Mouse (Mus musculus) 3134 (cell line): ENCODE results near the gene Dph5.

Experiments
- DNase-seq: peaks from one replicate; pipeline ENCODE4 v3.0.0-alpha.2; 2011; ENCODE audit warnings: low spot score; ENCODE audit not compliant: insufficient read length; ENCODE audit errors: extremely low read depth

Dph5 gene

DNA sequence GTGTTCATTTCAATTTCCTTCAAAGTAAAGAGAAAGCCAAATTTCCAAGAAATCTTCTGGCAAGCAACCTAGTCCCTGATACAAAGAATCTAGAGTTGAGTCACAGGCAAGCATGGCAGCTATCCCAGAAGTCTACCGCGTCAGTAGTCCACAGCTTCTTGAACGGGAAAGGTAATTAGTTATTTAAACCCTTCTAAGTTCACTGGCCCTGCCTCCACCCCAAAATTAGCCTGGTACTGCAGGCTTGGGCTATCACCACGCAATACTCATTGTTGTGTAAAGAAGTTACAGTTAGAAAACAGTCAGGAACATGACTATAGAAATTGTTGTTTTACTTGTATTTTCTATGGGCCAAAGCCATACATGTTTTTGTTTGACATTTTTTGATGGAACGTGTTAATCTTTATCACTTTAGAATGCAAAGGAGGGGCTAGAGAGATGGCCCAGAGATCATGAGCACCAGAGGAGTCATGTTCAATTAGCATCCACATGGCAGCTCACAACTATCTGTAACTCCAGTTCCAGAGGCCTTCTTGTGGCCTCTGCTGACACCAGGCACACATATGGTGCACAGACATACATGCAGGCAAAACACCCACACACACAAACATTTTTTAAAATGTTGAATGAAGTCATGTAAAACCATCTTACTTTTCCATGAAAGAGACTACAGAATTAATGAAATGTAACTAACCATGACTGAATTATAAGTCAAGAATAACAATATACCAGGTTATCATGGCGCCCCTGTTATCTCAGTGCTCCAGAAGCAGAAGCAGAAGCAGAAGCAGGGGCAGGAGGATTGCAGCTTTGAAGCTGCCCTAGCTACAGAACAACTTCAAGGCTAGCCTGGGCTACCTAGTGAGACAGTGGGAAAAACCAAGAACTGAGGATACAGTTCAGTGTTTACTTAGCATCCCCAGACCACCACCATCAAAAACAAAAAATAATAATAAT, 62.6 kb downstream of the Dph5 start:
- DNase-seq: peak; percentile 15

DNA sequence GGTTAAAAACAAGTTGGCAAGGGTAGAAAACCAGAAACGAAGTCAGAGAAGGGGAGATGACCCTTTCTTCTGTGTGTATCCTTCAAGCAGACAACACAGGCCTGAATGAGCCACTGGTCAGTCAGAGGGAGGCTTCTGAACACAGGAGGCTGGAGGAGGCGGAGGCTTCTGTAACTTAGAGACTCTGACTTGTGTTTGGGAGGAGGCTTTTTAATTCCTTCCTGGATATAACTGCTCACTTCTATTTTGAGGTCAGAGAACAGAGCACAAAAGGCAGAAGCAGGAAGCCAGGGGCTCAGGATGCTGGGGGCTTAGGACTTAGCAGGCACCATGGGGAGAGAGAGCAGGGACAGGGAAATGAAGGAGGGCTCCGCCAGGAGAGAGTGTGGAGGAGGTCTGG, 63.6 kb downstream of the Dph5 start:
- no peak for DNase-seq

DNA sequence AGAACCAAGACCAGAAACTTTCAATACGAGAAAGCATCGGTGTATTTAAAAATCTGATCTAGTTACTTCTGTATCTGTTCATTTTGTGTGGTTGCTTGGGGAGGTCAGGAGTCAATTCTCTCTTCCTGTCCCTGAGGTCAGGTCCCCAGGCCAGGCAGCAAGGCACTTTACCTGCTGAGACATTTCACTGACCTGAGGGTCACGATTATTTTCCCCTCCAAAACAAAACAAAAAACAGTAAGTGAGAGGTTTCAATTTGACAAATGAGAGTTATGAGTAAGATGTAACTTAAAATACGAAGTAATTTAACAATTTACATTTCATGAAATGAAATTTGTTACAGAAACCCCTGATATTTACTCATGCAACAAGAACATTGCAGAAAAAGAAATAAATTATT, 64.7 kb downstream of the Dph5 start:
- DNase-seq: no peak

DNA sequence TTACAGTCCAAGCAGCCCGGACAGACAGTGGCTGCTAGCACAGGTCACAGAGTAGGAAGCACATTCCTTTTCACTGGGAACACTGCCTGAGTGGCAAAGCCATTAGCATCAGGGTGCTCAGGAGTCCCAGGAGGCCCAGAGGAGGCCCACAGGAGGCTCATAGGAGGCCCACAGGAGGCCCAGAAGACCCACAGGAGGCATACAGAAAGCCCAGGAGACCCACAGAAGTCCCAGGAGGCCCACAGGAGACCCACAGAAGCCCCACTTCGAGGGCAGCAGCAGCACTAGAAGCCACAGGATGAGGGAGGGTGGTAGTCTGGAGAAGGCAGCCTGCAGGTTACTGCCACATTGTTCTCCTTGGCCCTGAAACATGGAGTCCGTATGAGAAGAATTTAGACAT, 65.5 kb downstream of the Dph5 start:
- no peak for DNase-seq

DNA sequence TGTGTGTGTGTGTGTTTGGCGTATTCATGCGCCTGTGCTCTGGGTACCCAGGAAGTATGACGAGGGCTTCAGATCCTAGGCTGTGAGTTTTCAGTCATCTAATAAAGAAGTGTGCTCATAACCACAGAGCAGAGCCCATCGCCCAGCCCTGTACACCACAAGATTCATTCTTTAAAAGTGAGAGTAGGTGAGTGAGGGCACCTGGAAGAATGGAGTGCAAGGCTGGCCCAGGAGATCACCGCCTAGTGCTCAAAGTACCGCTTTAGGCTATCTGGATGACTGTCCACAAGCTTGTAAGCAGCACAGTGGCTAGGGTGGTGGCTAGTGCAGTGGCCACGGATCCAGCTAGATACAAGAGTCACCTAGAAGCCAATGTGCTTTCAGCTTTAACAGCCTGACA, 69.6 kb downstream of the Dph5 start:
- DNase-seq: no peak

DNA sequence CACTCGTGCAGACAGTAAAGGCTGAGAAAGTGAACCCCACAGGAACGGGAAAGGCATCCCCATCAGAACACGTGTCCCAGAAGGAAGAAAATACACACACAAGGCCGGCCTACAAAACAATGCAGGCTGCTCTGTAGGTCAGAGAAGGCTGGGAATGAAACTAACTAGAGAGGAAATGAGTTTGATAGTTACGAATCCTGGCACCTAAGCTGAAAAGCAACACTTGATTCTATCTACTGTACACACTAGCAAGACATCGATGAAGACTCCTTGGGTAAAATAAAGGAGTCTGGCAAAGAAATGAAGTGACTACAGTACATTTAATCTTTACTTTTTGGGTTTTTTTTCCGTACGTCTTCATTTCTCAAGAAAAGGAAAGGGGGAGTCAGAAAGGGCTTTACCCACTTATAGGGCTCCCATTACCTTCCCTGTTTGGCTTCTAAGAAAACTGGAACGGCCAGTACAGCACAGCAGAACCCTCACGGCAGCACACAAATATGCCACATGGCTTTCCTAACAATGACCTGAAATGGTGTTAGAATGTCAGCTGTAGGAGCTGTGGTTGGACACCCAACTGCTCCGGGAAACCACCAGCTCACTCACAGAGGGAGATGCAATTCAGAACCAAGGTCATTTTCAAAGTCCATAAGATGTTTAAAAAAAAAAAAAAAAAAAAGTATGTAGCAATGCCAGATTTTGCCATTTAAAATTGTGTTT, 73.8 kb downstream of the Dph5 start:
- no peak for DNase-seq

DNA sequence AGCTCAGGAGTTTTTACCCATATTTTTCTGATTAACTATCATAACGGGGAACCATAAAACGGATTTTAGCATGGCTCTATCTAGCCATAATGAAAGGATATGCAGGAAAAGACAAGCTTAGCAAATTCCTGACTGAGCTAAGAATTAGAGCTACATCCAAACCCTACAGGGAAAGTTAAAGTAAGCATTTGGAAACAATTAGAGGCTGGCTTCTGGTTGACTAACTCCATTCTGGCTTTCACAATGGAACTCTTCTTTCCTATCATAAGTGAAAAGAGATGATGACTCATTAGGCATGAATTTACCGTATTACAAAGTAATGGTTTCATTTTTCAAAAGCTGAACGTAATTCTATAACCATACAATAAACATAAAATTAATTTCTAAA, 74.4 kb downstream of the Dph5 start:
- peak; percentile 53 for DNase-seq

DNA sequence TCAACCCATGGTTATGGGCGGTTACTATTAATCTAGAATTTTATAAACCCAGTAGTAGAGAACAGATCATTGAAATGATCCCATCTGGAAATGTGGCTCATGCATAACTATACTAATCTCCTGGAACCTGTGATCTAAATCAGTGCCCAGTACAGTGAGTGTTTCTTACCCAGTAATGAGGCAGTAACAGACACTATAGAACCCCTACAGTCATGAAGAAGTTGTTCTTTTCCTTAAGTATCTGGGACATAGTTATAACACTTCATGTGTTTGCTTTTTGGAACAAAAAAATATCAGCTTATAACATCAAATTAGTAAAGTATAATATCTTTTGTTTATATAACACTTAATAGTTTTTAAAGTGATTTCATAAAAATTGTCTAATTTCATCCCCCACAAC, 76.0 kb downstream of the Dph5 start:
- no peak for DNase-seq

DNA sequence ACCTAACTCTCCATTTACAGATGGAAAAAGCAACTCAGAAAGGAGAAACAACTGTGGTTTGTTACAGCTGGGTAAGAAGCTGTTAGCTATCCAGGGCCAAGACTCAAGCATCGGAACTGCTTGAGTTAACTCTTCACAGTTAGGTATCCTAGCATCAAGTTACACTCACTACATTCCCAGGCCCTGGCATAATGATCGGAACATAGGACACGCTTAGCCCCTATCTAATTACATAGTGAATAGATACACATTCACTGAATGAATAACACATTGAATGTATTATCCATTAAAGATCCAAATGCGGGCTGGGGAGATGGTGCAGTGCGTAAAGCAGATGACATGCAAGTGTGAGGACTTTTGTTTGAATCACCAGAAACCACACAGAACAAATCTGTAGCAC, 76.4 kb downstream of the Dph5 start:
- no peak for DNase-seq

DNA sequence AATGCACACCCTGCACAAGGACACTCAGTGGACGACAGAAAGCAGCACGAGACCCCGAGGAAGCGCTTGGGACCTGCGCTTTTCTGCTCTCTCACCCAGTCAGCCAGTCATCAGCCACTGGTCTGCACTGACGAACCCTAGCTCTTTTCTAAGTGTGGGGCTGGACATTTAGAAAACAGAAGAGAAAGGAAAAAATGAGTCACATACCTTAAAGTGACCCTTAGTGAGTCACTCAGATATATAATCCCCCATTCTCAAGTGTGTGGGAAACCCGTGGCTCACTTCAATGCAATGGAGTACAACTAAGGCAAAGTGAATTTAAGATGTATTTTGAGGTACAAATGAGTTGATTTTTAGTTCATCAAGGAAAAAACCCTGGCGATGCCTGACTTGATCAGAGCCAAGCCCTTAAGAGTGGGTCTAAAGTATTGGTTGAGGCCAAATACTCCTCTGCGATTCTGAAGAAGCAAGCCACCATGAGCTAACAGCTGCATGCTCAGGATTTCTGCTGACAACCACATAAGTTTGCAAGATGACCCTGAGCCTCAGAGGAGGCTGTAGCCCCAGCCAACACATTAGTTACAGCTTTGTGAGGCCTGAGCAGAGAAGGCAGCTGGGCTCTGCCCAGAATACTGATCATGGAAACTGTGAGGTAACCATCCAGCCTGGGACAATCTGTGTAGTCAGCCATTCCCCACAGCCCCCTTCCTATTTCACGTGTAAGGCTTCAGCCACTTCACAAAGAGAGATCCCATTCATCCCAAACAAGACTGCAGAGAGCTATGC, 81.3 kb downstream of the Dph5 start:
- peak; percentile 72 for DNase-seq

DNA sequence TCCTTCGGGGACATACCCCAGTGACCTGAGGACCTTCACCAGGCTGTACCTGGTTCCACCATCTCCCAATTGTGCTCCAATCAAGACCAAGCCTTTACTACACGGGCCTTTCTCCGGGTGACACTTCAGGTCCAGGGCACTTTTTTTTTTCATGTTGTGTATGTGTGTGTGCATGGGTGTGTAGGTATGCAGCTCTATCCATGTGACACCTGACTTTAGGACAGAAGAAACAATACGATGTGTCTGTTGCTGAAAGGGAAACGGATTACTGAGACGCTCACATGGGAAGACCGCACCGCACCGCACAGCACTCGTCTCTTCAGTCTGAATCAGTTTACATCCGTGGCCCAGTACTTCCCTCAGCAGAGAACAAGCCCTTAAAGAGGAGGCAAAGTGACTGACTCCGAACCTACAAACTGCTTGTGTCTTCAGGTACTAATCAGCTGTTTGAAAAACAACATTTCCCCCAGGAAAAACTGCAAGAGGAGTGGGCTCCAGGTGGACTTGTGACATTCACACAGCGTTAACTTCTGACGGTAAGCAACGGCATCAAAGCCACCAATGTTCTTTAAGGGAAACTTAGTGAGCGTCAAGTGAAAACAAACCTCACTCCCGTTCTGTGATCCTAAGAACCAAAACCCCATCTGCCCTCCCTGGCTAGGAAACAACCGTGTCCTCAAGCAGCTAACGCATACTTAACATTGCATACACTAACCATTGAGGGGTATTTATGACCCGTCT, 83.6 kb downstream of the Dph5 start:
- no peak for DNase-seq

DNA sequence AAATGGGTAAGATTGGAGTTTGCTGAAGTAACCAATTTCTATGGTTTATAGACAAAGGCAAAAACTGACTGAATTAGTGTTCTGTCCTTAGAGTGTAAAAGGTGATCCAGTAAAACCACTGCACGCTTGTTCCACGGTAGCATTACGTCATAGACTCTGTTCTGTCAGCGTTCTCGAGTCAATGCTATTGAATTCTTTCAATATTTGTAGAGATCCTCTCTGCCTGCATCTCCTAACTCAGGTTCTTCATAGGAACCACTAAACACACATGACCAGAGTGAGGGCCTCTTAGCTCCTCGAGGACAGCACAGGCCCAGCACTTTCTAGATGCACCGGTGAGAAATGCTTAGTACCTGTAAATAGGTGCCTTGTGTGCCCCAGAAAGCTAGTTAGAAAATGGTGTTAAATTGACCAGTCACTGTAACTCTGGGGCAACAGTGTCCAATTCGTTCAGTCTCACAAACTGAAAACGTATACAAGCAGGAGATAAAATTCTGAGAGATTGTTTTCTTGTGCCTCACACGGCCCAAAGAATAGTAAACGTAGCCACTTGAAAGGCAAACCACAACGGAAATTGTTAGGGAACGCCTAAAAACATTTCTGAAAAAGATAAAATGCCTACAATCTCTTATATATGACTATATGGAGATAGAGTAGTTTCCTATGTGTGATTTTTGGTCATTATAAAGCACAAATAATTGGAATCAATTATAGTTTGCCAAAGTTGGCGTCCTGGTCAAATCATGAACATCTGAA, 84.4 kb downstream of the Dph5 start:
- no peak for DNase-seq

DNA sequence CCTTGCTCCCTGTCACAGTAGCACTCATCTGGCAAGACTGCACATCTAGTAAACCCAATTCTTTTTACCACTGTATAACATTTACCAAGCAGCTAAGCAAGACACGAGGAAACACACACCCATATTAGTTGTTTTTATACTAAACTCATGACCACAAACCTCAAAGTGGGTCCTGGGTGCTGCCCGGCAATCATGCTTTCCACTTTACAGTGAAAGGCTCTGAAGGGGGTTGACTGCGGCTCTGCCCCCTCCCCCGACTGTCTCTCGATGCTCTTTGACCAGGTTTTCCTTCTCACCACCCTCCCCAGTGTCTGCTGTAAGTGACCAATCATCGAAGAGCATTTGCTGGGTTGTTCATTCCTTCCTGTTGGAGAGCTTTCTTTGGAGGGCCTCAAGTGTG, 86.6 kb downstream of the Dph5 start:
- no peak for DNase-seq

DNA sequence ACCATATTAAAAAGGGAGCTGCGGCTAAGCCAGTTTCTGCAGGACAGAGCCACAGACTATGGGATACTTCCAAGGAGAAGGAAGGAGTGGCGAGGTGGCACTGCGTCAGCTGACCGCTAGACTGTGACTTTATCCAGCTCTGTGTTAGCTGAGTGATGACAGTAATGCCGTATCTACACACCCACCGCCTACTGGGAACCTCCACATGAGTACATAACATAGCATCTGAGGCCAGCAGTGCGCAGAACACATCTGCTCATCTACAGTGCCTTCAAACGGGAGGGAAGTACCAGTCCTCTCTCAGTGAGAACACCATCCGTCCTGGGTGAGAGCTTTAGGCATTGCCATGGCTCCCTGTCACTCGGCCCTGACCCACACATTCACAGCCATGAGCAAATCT, 87.4 kb downstream of the Dph5 start:
- DNase-seq: no peak

DNA sequence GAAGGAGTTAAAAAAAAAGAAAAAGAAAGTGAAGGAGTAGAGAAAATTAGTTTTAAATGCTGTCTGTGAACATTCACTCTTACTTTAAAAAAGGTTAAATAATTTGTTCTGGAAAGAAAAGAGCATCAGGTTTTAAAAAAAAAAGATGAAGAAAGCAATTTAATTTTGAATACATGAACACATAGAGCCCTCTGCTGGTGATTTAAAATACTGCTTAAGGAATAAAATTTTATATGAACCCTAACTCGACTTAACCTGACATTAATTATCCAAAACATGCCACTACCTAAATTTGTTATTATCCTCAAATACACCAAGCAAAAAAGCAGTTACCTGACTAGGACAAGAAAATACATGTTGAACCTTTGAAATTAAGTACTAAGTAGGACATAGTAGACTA, 91.4 kb downstream of the Dph5 start:
- no peak for DNase-seq

DNA sequence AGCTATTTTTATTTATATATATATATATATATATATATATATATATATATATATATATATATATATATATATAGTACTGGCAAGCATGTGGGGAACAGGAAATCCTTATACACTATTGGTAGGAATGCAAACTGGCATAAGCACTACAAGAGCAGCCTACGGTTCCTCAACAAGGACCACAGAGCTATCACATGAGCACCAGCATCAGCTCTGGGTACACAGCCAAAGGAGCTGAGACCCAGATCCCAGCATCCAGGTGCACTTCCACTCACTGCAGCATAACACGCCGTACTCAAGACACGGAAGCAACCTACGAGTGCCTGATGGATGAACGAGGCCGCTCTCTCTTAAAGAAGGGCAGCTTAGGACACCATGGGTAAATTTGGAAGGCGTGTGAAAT, 95.6 kb downstream of the Dph5 start:
- DNase-seq: no peak
